Mouse (Mus musculus): ENCODE data around the gene Mrpl55.

DNA sequence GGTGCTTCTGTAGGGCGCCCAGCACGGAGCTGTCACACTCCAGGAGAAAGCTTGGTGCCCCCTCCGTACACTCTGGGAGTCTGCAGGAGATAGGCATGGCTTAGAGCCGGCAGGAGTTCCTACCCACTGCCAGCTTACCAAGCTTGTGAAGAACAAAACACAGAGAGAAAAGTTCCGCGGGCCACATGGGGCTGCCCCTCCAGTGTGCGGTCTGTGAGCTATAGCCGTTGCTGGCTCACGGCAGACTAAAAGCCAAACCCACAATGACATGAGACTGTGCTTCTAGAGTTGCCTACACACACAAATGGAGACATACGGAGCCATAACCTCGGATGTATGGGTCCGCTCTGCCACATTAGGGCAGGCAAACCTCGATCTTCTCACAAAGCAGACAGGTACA, 43.2 kb upstream of the Mrpl55 start:
- no peak for TF ChIP-seq TAL1 (IDR thresholded peaks at IDR 0.05; ENCODE audit: low read length)
- no peak for TF ChIP-seq GATA1 (IDR thresholded peaks at IDR 0.05; ENCODE audit: low read length)

All from erythroblast, embryonic 14.5 days (primary cell).